Mouse (Mus musculus) neural tube, embryonic 14.5 days (tissue): ENCODE measurements around the gene Cwc25. TPM values are rescaled to one million over a fixed set of nuclear protein-coding genes. Genes with fewer than 3 reads are reported as not detected.
"Not testable (repeated sequence)": the region's sequence is repeated elsewhere in the genome, so short reads cannot be mapped to it uniquely, and the experiment has no call there.

Experiments
- ATAC-seq: fragments of 200-750 bp; cut with Nextera tagmentation; 2 replicates; pipeline ENCODE4 v1.8.0; 2017; ENCODE audit warnings: low read depth, mild to moderate bottlenecking, moderate TSS enrichment, moderate library complexity
- H3K27ac ChIP-seq: fragments of 300-500 bp; sonication (generic); 2 replicates; pipeline ENCODE4 v1.5.1; 2014; ENCODE audit warnings: low read depth, mild to moderate bottlenecking, control low read depth, low read length, moderate library complexity, mixed read lengths
- H3K27me3 ChIP-seq: fragments of 300-500 bp; sonication (generic); 2 replicates; pipeline ENCODE4 v1.6.1; 2014; ENCODE audit warnings: low read length; ENCODE audit not compliant: control insufficient read depth, insufficient read depth
- H3K36me3 ChIP-seq: fragments of 300-500 bp; sonication (generic); 2 replicates; pipeline ENCODE4 v1.6.1; 2014; ENCODE audit warnings: low read length, mixed read lengths; ENCODE audit not compliant: control insufficient read depth, insufficient read depth
- H3K4me1 ChIP-seq: fragments of 300-500 bp; sonication (generic); 2 replicates; pipeline ENCODE4 v1.6.1; 2014; ENCODE audit warnings: low read length; ENCODE audit not compliant: control insufficient read depth, insufficient read depth
- H3K4me2 ChIP-seq: fragments of 300-500 bp; sonication (generic); 2 replicates; pipeline ENCODE4 v1.6.1; 2014; ENCODE audit warnings: mild to moderate bottlenecking, low read depth, low read length, control low read depth
- H3K4me3 ChIP-seq: fragments of 300-500 bp; sonication (generic); 2 replicates; pipeline ENCODE4 v1.5.1; 2014; ENCODE audit warnings: low read depth, low read length, control low read depth, mixed read lengths
- H3K9ac ChIP-seq: fragments of 300-500 bp; sonication (generic); replicated peaks from 2 replicates; pipeline ENCODE4 v1.6.1; 2014; ENCODE audit warnings: low read depth, mild to moderate bottlenecking, control low read depth, low read length, mixed read lengths
- H3K9me3 ChIP-seq: fragments of 300-500 bp; sonication (generic); 2 replicates; pipeline ENCODE4 v1.6.1; 2016; ENCODE audit warnings: low read length; ENCODE audit not compliant: control insufficient read depth
- WGBS: fragments of 180-500 bp; shearing (Covaris S2); extraction: QIAGEN DNeasy Blood & Tissue Kit; methylation state at CpG from one replicate; pipeline ENCODE4 v1.1.7; 2014; 5-methylcytosine and 5-hydroxymethylcytosine counted together
- polyA plus RNA-seq: library from polyadenylated mRNA; unstranded; fragments of >200 nt; fragmentation: Nextera tagmentation; extraction: Ambion mirVana; gene quantifications from 2 replicates; pipeline ENCODE4 v1.2.1, GENCODE M21; 2014

Gene Cwc25
- polyA plus RNA-seq, 1 experiment from 2014 or later: 13.8 TPM

- 58% methylated on average over 15 of the region's 15 CpGs for WGBS
- H3K9me3 ChIP-seq: no peaks in the 10 kb centered on the region
- peak overlapping the region; percentile 93; the same call in 1 of the 2 replicates for H3K4me3 ChIP-seq
- peaks cover 17% of the 10 kb centered on the region; the same call in 1 of the 2 replicates for H3K4me1 ChIP-seq
- H3K27ac ChIP-seq: peak overlapping the region; percentile 86; the same call in 1 of the 2 replicates
- H3K36me3 ChIP-seq: no peaks in the 10 kb centered on the region
- H3K9ac ChIP-seq: no peak overlapping the region
- no peaks in the 10 kb centered on the region; the same call in 1 of the 2 replicates for H3K27me3 ChIP-seq
- no peak for ATAC-seq
- H3K4me2 ChIP-seq: 0 out of 2 replicates have a peak overlapping the region, but pooled peaks have one; percentile 26
Observed at GRCm38 (mm10) chr11:97797369-97798082, 31.2 kb upstream of the Cwc25 start.

- H3K4me1 ChIP-seq: peaks cover 10% of the 10 kb centered on the region; the same call in 1 of the 2 replicates
- WGBS: 4% methylated on average over 6 of the region's 6 CpGs
- H3K36me3 ChIP-seq: no peaks in the 10 kb centered on the region
- no peak overlapping the region for H3K9ac ChIP-seq
- no peaks in the 10 kb centered on the region for H3K9me3 ChIP-seq
- no peak overlapping the region for H3K4me3 ChIP-seq
- ATAC-seq: no peak
- no peak overlapping the region for H3K4me2 ChIP-seq
- no peaks in the 10 kb centered on the region; the same call in 1 of the 2 replicates for H3K27me3 ChIP-seq
- no peak overlapping the region for H3K27ac ChIP-seq
Observed at GRCm38 (mm10) chr11:97796910-97797309, 30.6 kb upstream of the Cwc25 start.

GRCm38 (mm10) chr11:97793165-97793564, 26.8 kb upstream of the Cwc25 start:
- Histone ChIP-seq H3K36me3 (no peaks in the 10 kb centered on the region), H3K4me2 (no peak overlapping the region), H3K27me3 (no peaks in the 10 kb centered on the region), H3K4me1 (no peaks in the 10 kb centered on the region), H3K4me3 (no peak overlapping the region), H3K27ac (no peak overlapping the region), H3K9ac (no peak overlapping the region), H3K9me3 (no peaks in the 10 kb centered on the region)
- WGBS: 4% methylated on average over 2 of the region's 2 CpGs
- no peak for ATAC-seq

GRCm38 (mm10) chr11:97790778-97791438, 24.6 kb upstream of the Cwc25 start:
- not testable (repeated sequence) for H3K27ac ChIP-seq, ATAC-seq, H3K4me3 ChIP-seq, H3K36me3 ChIP-seq, H3K27me3 ChIP-seq, H3K9me3 ChIP-seq, H3K4me2 ChIP-seq, H3K4me1 ChIP-seq, H3K9ac ChIP-seq
- WGBS: 76% methylated on average over 2 of the region's 2 CpGs

- no peaks in the 10 kb centered on the region for H3K36me3 ChIP-seq
- H3K27me3 ChIP-seq: no peaks in the 10 kb centered on the region
- 88% methylated on average over 5 of the region's 5 CpGs for WGBS
- no peak overlapping the region for H3K27ac ChIP-seq
- no peaks in the 10 kb centered on the region for H3K9me3 ChIP-seq
- no peaks in the 10 kb centered on the region for H3K4me1 ChIP-seq
- no peak overlapping the region for H3K4me2 ChIP-seq
- H3K9ac ChIP-seq: no peak overlapping the region
- no peak overlapping the region for H3K4me3 ChIP-seq
- no peak for ATAC-seq
Observed at GRCm38 (mm10) chr11:97789727-97790126, 23.4 kb upstream of the Cwc25 start.

- no peak overlapping the region for H3K27ac ChIP-seq
- no peak overlapping the region for H3K9ac ChIP-seq
- 95% methylated on average over 3 of the region's 3 CpGs for WGBS
- H3K36me3 ChIP-seq: no peaks in the 10 kb centered on the region
- H3K4me3 ChIP-seq: no peak overlapping the region
- no peaks in the 10 kb centered on the region for H3K9me3 ChIP-seq
- H3K27me3 ChIP-seq: no peaks in the 10 kb centered on the region
- no peaks in the 10 kb centered on the region for H3K4me1 ChIP-seq
- no peak overlapping the region for H3K4me2 ChIP-seq
- no peak for ATAC-seq
Observed at GRCm38 (mm10) chr11:97787961-97788360, 21.6 kb upstream of the Cwc25 start.

GRCm38 (mm10) chr11:97782564-97782895, 16.2 kb upstream of the Cwc25 start:
- Histone ChIP-seq H3K9ac (peak overlapping the region; percentile 58), H3K27ac (peak overlapping the region; percentile 95), H3K4me2 (peak overlapping the region; percentile 49), H3K4me3 (peak overlapping the region; percentile 95), H3K9me3 (no peaks in the 10 kb centered on the region), H3K36me3 (peaks cover 26% of the 10 kb centered on the region), H3K27me3 (no peaks in the 10 kb centered on the region), H3K4me1 (peaks cover 11% of the 10 kb centered on the region)
- peak; percentile 35 for ATAC-seq
- WGBS: under 1% methylated on average over 10 of the region's 10 CpGs

DNA sequence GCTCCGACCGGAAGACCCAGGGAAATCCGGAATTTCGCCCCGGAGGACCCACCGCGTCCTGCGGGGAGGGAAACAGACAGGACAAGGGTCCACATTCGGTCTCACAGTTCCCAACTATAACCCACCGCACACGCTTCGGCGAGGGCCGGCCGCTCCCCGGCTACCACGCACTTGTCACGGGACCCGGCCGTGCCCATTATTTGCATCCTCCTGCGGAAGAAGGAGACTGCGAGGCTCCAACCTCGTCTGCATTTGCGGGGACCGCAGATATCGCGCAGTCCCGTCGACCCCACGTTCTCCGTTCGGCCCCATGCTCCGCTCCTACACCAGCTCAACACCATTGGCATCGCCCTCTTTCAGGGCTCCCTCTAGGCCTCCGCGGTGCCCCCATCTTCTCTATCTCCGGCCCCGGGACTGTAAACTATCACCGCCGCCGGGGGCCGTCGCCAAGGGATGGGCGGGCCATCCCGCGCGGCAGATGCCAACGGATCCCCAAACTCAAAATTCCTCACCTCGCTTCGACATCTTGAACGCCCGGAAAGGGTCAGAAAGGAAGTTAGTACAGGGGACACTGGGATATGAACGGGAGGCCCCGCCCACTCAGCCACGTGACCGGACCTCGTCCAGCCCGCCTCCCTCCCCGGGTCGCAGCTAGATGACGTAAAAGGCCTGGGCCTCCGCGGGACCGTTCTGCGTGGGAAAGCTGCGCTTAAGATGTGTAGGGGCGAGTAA, 15.6 kb upstream of the Cwc25 start, which contains the start of gene Rpl23:
Rpl23 (minus strand) TSS at position 606 of the 732 bp plus-strand sequence.
- peak within 1 kb of the TSS; percentile 95 for H3K4me3 ChIP-seq
- H3K36me3 ChIP-seq: peaks cover 31% of the 10 kb centered on the region
- peak within 1 kb of the TSS; percentile 94 for H3K9ac ChIP-seq
- peak; percentile 97 for ATAC-seq
- H3K9me3 ChIP-seq: no peaks in the 10 kb centered on the region
- peaks cover 11% of the 10 kb centered on the region for H3K4me1 ChIP-seq
- H3K4me2 ChIP-seq: peak within 1 kb of the TSS; percentile 86
- H3K27ac ChIP-seq: peak within 1 kb of the TSS; percentile 95
- no peaks in the 10 kb centered on the region for H3K27me3 ChIP-seq
- WGBS: under 1% methylated on average over 67 of the region's 67 CpGs

GRCm38 (mm10) chr11:97781478-97781831, 15.1 kb upstream of the Cwc25 start:
- H3K27ac ChIP-seq: peak overlapping the region; percentile 95
- 2% methylated on average over 11 of the region's 11 CpGs for WGBS
- H3K4me3 ChIP-seq: peak overlapping the region; percentile 95
- no peak for ATAC-seq
- peak overlapping the region; percentile 86 for H3K4me2 ChIP-seq
- peaks cover 34% of the 10 kb centered on the region for H3K36me3 ChIP-seq
- H3K27me3 ChIP-seq: no peaks in the 10 kb centered on the region
- peak overlapping the region; percentile 94 for H3K9ac ChIP-seq
- H3K4me1 ChIP-seq: peaks cover 11% of the 10 kb centered on the region
- H3K9me3 ChIP-seq: no peaks in the 10 kb centered on the region
